Mouse (Mus musculus) lung, postnatal 10 days (tissue): ENCODE data around the gene Ssbp4.

Experiments used
- DNase-seq: peaks from one replicate; pipeline ENCODE4 v3.0.0; 2021

Gene Ssbp4

DNA sequence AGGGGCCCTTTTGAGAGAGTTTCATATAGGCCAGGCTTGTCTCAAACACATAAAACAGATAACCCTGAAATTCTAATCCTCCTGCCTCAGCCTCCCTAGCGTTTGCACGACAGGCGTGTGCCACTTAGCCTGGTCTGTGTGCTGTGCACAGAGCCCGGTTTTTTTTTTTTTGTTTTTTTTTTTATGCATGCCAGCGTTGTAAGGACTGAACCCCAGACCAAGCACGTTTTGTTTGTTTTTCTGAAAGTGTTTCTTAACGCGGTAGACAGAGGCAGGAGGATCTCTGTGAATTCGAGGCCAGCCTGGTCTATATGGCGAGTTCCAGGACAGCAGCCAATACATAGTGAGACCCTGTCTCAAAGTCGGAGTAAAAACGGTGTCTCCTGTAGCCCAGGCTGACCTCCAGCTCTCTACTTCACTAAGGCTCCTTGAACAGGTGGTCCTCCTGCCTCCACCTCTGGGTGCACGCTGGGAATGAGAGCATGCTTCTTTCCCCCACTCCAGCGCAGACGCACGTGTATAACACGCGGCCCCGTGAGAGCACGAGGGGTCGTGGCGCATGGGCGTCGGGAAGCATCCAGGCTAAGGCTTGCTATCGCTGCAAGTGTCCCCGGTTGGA lies at the start of gene Ssbp4:
Ssbp4 (minus strand) TSS at position 124 of the 619 bp plus-strand sequence.
- DNase-seq = no peak

- no peak for DNase-seq
Observed at GRCm38 (mm10) chr8:70657739-70658138, 49.1 kb upstream of the Ssbp4 start.

DNA sequence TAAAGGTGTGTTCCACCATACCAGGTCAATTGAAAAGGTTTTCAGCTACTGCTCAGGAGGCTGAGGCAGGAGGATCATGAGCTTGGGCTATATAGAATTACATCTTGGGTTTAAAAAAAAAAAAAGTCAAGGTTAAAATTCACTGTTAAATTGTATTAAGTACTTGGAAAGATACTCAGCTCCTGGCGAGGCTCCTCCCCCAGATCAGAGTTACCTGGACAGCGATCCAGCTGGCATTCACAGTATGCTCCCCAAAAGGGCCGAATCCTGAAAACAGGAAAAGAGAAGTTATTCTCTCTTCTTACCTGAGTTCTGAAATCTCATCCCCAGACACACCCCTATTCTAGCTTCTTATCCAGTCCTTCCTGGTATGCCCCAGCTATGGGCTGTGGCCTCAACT lies 48.5 kb upstream of the Ssbp4 start:
- DNase-seq = no peak

GRCm38 (mm10) chr8:70656193-70656790 lies 47.6 kb upstream of the Ssbp4 start:
- DNase-seq = no peak

DNA sequence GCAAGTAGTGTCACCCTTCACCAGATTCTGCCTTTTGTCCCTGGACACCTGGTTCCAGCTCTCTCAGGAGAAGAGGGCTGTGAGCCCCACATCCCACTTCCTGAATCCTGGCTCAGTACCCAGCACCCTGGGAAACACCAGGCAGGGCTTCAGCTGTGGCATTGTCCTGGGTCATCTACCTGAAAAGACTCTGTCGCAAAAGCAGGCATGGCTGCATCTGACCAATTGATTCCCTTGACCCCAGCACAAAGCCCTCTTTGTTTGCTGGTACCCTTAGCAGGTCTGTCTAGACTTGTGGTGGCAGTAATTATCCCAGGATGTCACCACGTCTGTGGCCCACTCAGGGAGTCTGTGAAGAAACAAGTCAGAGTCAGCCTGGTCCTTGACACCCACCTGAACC lies 46.8 kb upstream of the Ssbp4 start:
- DNase-seq = no peak

GRCm38 (mm10) chr8:70654121-70654520 lies 45.4 kb upstream of the Ssbp4 start:
- no peak for DNase-seq

DNA sequence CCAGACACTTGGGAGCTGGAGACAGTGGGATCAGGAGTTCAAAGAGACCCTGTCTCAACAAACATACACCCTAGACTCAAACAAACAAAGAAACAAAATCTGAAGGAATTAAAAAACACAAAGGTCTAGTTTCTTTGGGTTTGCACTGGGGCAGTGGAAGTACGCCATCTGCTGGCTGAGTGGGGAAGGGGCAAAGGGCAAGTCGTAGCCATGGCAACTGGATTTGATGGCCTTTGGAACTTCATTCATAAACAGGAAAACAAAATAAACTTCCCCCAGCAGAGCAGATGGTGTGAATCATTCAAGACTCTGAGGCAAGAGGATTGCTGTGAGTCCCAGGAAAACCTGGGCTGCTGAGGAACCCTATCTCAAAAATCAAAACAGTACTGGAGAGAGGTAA lies 44.6 kb upstream of the Ssbp4 start:
- peak; percentile 87 for DNase-seq

- DNase-seq = no peak
Observed at GRCm38 (mm10) chr8:70650351-70650750, 41.7 kb upstream of the Ssbp4 start.

GRCm38 (mm10) chr8:70649324-70649723 lies 40.7 kb upstream of the Ssbp4 start:
- DNase-seq = peak; percentile 93

- DNase-seq = no peak
Observed at GRCm38 (mm10) chr8:70648921-70649320, 40.2 kb upstream of the Ssbp4 start.

DNA sequence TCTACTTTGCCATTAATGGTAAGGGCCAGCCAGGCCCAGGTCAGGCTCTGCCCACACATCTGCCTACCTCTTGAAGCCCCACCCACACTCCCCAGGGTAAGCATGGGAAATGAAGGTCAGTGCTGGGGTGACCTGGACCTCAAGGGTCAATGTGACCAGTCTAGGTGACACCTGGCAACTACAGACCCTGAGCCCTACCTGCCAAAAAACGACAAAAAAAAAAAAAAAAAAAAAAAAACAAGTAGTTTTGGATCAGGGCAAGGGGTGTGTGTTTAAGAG lies 39.4 kb upstream of the Ssbp4 start:
- DNase-seq = no peak

- no peak for DNase-seq
Observed at GRCm38 (mm10) chr8:70647343-70648163, 38.9 kb upstream of the Ssbp4 start.

- no peak for DNase-seq
Observed at GRCm38 (mm10) chr8:70646775-70647174, 38.1 kb upstream of the Ssbp4 start.

DNA sequence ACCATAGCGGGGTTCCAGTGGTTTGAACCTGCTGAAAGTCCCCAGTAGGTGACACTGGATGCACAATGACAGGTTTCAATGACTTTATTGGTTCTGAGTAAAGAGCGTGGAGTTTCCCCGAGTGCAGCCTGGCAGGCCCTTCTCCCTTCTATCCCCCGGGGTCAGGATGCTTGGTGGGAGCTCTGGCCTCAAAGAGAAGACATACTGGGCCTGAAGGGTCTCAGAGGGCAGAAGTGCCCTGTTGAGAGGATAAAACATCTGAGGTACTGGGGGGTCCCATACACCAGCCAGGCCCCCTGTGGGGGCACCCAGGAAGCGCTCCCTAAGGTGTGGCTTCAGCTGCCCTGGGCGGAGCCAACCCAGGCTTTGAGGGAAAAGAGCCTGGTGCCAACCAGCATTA lies 37.7 kb upstream of the Ssbp4 start:
- no peak for DNase-seq

- DNase-seq = peak; percentile 45
Observed at GRCm38 (mm10) chr8:70645501-70646224, 37.0 kb upstream of the Ssbp4 start.

GRCm38 (mm10) chr8:70644065-70644464 lies 35.4 kb upstream of the Ssbp4 start:
- DNase-seq = peak; percentile 53

GRCm38 (mm10) chr8:70643019-70643418 lies 34.3 kb upstream of the Ssbp4 start:
- no peak for DNase-seq

- DNase-seq = no peak
Observed at GRCm38 (mm10) chr8:70638752-70639151, 30.1 kb upstream of the Ssbp4 start.

DNA sequence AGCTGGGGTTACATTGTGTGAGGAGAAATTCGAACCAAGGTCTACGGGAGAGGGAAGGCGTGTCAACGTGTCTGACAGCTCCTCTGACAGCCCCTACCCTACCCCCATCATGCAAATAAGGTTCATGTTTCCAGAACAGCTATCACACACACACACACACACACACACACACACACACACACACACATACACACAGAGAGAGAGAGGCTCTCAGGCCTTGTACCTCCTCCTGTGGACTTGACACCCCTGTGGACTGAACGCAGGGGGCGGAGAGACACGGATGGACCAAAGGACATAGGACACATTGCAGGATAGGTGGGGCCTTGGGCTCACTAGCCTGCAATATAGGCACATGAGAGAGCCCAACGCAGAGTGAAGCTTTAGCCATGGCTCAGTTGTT lies 28.2 kb upstream of the Ssbp4 start:
- no peak for DNase-seq

DNA sequence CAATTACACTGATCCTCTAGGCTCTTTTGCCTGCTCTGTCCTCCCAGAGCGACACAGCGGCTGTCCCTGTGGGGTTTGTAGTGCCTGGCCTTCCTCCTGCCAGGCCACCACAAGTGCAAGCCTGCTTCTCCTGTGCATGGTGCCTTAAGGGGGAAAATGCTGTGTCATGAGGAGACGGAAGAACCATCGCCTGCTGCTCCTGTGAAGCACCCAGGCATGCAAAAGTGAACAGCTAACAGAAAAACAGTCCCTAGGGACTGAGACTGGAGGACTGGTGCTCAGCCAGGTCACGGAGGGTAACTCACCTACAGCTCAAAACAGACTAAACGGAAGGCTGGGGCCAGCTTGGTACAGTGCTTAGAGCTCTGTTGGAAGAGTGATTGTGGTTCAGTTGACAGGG lies 26.9 kb upstream of the Ssbp4 start:
- no peak for DNase-seq

GRCm38 (mm10) chr8:70634066-70634465 lies 25.4 kb upstream of the Ssbp4 start:
- peak; percentile 86 for DNase-seq

DNA sequence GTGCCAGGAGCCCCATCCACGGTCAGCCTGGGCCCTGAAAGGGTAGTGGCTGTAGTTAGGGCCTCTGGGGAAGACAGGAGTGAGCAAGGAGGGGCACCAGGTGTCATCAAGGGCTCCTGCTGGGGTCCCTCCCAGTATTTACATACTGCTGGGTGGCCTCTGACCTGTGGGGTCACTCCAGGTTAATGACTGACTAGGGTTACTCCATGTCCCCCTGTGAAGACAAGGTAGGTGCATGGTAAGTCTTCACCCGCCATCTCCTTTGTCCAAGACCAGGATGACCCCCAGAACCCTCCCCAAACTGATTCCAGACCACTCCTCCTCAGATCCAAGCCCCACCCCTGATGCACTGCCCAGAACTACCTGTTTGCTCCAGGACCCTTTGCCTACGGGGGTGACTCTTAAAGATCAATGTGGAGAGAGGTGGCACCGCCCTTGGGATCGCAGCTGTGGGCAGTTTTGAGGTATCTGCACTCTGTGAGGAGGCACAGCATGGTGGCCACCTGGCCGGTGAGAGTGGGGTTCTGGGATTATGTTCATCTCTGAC lies 23.7 kb upstream of the Ssbp4 start, which contains the start of gene Gdf15:
Gdf15 (minus strand) TSS at position 111 of the 547 bp plus-strand sequence.
- DNase-seq = no peak

GRCm38 (mm10) chr8:70631436-70631835 lies 22.8 kb upstream of the Ssbp4 start:
- peak; percentile 76 for DNase-seq
